Mouse (Mus musculus): Measurements from ENCODE around the gene Wnt3a.
"Not testable (repeated sequence)": the region's sequence is repeated elsewhere in the genome, so short reads cannot be mapped to it uniquely, and the experiment has no call there.

- TF ChIP-seq CTCF (IDR thresholded peaks at IDR 0.05; ENCODE audit: extremely low read depth, insufficient read length, insufficient replicate concordance, low read depth, low read length); POLR2A (IDR thresholded peaks at IDR 0.05; ENCODE audit: low read depth, low read length): not testable (repeated sequence)
These were observed 79.0 kb downstream of the Wnt3a start for GRCm38 (mm10) chr11:59211561-59211960.

All from small intestine, adult 2 months (tissue).